Mouse (Mus musculus) lung, adult 2 months (tissue): ENCODE data around the gene Kif19a.

Experiments used
- CTCF ChIP-seq: fragments of 200-500 bp; IDR thresholded peaks from 2 replicates; pipeline ENCODE4 v1.5.1; 2011; ENCODE audit warnings: mild to moderate bottlenecking, low read length, control low read depth; ENCODE audit not compliant: insufficient read depth
- POLR2A ChIP-seq: fragments of 200-500 bp; IDR thresholded peaks from 2 replicates; pipeline ENCODE4 v1.6.1; 2011; ENCODE audit warnings: low read depth, mild to moderate bottlenecking, control low read depth, low read length, borderline replicate concordance; ENCODE audit errors: extremely low read depth

DNA sequence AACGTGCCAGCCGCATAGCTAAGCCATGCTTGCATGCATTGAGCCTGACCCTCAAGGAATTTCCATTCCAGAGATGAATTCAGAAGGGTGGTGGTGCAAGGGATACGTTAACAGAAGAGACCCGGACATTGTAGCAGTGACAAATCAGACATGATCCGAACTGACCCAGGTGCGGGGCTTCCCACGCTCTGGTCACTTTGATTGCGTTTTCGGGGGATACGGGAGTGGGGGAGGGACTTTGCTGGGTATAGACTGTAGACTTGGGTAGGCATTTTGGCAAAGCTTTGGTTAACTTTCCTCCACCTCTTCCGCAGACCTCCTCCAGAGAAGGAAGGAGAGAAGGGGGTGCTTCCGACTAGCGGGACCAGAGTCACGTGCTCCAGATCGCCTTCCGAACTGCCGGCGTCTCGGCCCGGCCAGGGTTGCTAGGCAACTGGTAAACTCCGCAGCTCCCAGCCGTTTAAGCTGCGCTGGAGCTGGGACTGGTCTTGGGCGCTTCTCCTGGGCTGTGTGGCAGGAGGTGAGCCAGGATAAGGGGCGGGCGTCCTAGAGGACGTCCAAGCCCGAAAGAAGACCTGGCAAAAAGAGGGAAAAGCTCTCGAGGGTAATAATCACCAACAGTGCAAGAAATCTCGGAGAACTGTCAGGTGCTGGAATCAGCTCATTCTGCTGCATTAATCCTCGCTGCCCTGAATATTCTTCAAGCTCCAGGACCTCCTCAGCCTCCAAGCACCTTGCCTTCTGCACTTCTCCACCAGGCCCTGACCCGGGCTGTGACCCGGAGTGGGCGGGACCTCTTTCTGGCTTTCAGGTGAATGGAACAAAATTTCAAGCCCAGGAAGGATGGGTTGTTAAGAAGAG, 38.0 kb upstream of the Kif19a start, which contains the start of gene Dnaic2:
- no peak for TF ChIP-seq POLR2A
- no peak for TF ChIP-seq CTCF
